Mouse (Mus musculus) cerebellum, postnatal 36 days (tissue): ENCODE measurements around the gene Sf3b1.
A peak's percentile ranks its signal among the peaks of the same experiment; 100 is the strongest.
"Not testable (repeated sequence)": the region's sequence is repeated elsewhere in the genome, so short reads cannot be mapped to it uniquely, and the experiment has no call there.

ENCODE experiments used
- DNase-seq, 2 experiments: peaks; one replicate each; pipeline ENCODE4 v3.0.0; 2021 to 2022; ENCODE audit warnings: mixed read lengths in 2 of 2

Gene Sf3b1

GRCm38 (mm10) chr1:55027966-55028365 is 685 bp upstream of the Sf3b1 start:
- no peak for DNase-seq

GRCm38 (mm10) chr1:55026444-55027252 is 633 bp downstream of the Sf3b1 start:
- DNase-seq = no peak

- no peak for DNase-seq
Observed at GRCm38 (mm10) chr1:55025656-55026430, 1.4 kb downstream of the Sf3b1 start.

- no peak for DNase-seq
Observed at GRCm38 (mm10) chr1:55021907-55022306, 5.4 kb downstream of the Sf3b1 start.

GRCm38 (mm10) chr1:55012513-55012912 is 14.8 kb downstream of the Sf3b1 start:
- DNase-seq = no peak

GRCm38 (mm10) chr1:55008313-55008712 is 19.0 kb downstream of the Sf3b1 start:
- DNase-seq = not testable (repeated sequence)

- DNase-seq = no peak
Observed at GRCm38 (mm10) chr1:54993581-54993980, 33.7 kb downstream of the Sf3b1 start.

GRCm38 (mm10) chr1:54986248-54986647 is 41.0 kb downstream of the Sf3b1 start:
- DNase-seq = no peak

GRCm38 (mm10) chr1:54985831-54986230 is 41.5 kb downstream of the Sf3b1 start:
- DNase-seq = no peak

GRCm38 (mm10) chr1:54984154-54984553 is 43.1 kb downstream of the Sf3b1 start:
- no peak for DNase-seq

GRCm38 (mm10) chr1:54983339-54983738 is 43.9 kb downstream of the Sf3b1 start:
- DNase-seq = no peak

- DNase-seq = no peak
Observed at GRCm38 (mm10) chr1:54982636-54983035, 44.6 kb downstream of the Sf3b1 start.

GRCm38 (mm10) chr1:54979226-54979984 is 47.9 kb downstream of the Sf3b1 start:
- DNase-seq = peak in 1 of 2 experiments; percentile 27

- DNase-seq = no peak
Observed at GRCm38 (mm10) chr1:54971687-54972404, 55.4 kb downstream of the Sf3b1 start.

- DNase-seq = no peak
Observed at GRCm38 (mm10) chr1:54966858-54967257, 60.4 kb downstream of the Sf3b1 start.

- no peak for DNase-seq
Observed at GRCm38 (mm10) chr1:54965159-54965995, 61.9 kb downstream of the Sf3b1 start.

- no peak for DNase-seq
Observed at GRCm38 (mm10) chr1:54961724-54962123, 65.6 kb downstream of the Sf3b1 start.

GRCm38 (mm10) chr1:54960613-54961165 is 66.6 kb downstream of the Sf3b1 start:
- DNase-seq = no peak

GRCm38 (mm10) chr1:54958525-54958924 is 68.8 kb downstream of the Sf3b1 start:
- no peak for DNase-seq

- not testable (repeated sequence) for DNase-seq
Observed at GRCm38 (mm10) chr1:54956995-54957394, 70.3 kb downstream of the Sf3b1 start.

- no peak for DNase-seq
Observed at GRCm38 (mm10) chr1:54954856-54955255, 72.4 kb downstream of the Sf3b1 start.
